Mouse (Mus musculus): ENCODE data around the gene 4933415F23Rik. TPM values are rescaled to one million over a fixed set of nuclear protein-coding genes. Genes with fewer than 3 reads are reported as not detected.

4933415F23Rik gene
- total and polyA plus RNA-seq, 3 experiments = 0.06 TPM; not detected in 2

- Histone ChIP-seq H3K4me1 (ENCODE audit: control insufficient read depth, insufficient read depth, low read length) (no peaks in the 10 kb centered on the region), H3K9ac (ENCODE audit: low read depth, low read length) (no peak overlapping the region), H3K79me2 (replicated peaks; ENCODE audit: control insufficient read depth, insufficient read depth, low read length) (no peaks in the 10 kb centered on the region), H3K27me3 (ENCODE audit: control insufficient read depth, insufficient read depth, low read length) (no peaks in the 10 kb centered on the region), H3K36me3 (ENCODE audit: control insufficient read depth, insufficient read depth, low read length) (no peaks in the 10 kb centered on the region), H3K4me3 (no peak overlapping the region), H3K27ac (no peak overlapping the region)
- DNase-seq = no peak
- intact Hi-C loops (cut with DNase I) = no loop called here
- WGBS = 83% methylated on average over 4 of the region's 4 CpGs
- TF ChIP-seq CTCF (IDR thresholded peaks at IDR 0.05) (no peak), EP300 (IDR thresholded peaks at IDR 0.05; ENCODE audit: insufficient read depth, low read depth, low read length) (no peak), POLR2A (IDR thresholded peaks at IDR 0.05; ENCODE audit: insufficient read depth, low read depth, low read length) (no peak)
Observed at GRCm38 (mm10) chr1:23097996-23098395, 4.1 kb downstream of the 4933415F23Rik start.

- WGBS = 78% methylated on average over 5 of the region's 5 CpGs
- intact Hi-C loops (cut with DNase I) = no loop called here
- H3K4me3 ChIP-seq = no peak overlapping the region
- H3K9ac ChIP-seq (ENCODE audit: low read depth, low read length) = no peak overlapping the region
- no peak for TF ChIP-seq EP300 (IDR thresholded peaks at IDR 0.05; ENCODE audit: insufficient read depth, low read depth, low read length)
- no peak for TF ChIP-seq CTCF (IDR thresholded peaks at IDR 0.05)
- TF ChIP-seq POLR2A (IDR thresholded peaks at IDR 0.05; ENCODE audit: insufficient read depth, low read depth, low read length) = no peak
- no peaks in the 10 kb centered on the region for H3K4me1 ChIP-seq (ENCODE audit: control insufficient read depth, insufficient read depth, low read length)
- H3K27me3 ChIP-seq (ENCODE audit: control insufficient read depth, insufficient read depth, low read length) = no peaks in the 10 kb centered on the region
- no peak overlapping the region for H3K27ac ChIP-seq
- no peak for DNase-seq
- no peaks in the 10 kb centered on the region for H3K79me2 ChIP-seq (replicated peaks; ENCODE audit: control insufficient read depth, insufficient read depth, low read length)
- H3K36me3 ChIP-seq (ENCODE audit: control insufficient read depth, insufficient read depth, low read length) = no peaks in the 10 kb centered on the region
Observed at GRCm38 (mm10) chr1:23067715-23068114, 34.3 kb downstream of the 4933415F23Rik start.

- intact Hi-C loops (cut with DNase I) = no loop called here
- WGBS = 60% methylated on average over 4 of the region's 4 CpGs
- no peaks in the 10 kb centered on the region for H3K79me2 ChIP-seq (replicated peaks; ENCODE audit: control insufficient read depth, insufficient read depth, low read length)
Observed at GRCm38 (mm10) chr1:23064717-23065475, 37.2 kb downstream of the 4933415F23Rik start.

GRCm38 (mm10) chr1:23063946-23064345, 38.1 kb downstream of the 4933415F23Rik start:
- H3K4me1 ChIP-seq (ENCODE audit: control insufficient read depth, insufficient read depth, low read length) = peaks cover 1% of the 10 kb centered on the region
- H3K27ac ChIP-seq = no peak overlapping the region
- no peak for TF ChIP-seq POLR2A (IDR thresholded peaks at IDR 0.05; ENCODE audit: insufficient read depth, low read depth, low read length)
- no peak for TF ChIP-seq CTCF (IDR thresholded peaks at IDR 0.05)
- TF ChIP-seq EP300 (IDR thresholded peaks at IDR 0.05; ENCODE audit: insufficient read depth, low read depth, low read length) = no peak
- 79% methylated on average over 2 of the region's 2 CpGs for WGBS
- no peak overlapping the region for H3K9ac ChIP-seq (ENCODE audit: low read depth, low read length)
- intact Hi-C loops (cut with DNase I) = loop anchor here (2.0 kb wide), 2 partner anchors 77 to 459 kb away; no protein-coding TSS in a partner anchor
- H3K27me3 ChIP-seq (ENCODE audit: control insufficient read depth, insufficient read depth, low read length) = no peaks in the 10 kb centered on the region
- H3K36me3 ChIP-seq (ENCODE audit: control insufficient read depth, insufficient read depth, low read length) = no peaks in the 10 kb centered on the region
- no peak overlapping the region for H3K4me3 ChIP-seq
- H3K79me2 ChIP-seq (replicated peaks; ENCODE audit: control insufficient read depth, insufficient read depth, low read length) = no peaks in the 10 kb centered on the region
- no peak for DNase-seq

More at GRCm38 (mm10) chr1:23064717-23065475, 37.2 kb downstream of the 4933415F23Rik start:
- TF ChIP-seq POLR2A (IDR thresholded peaks at IDR 0.05; ENCODE audit: insufficient read depth, low read depth, low read length) = no peak
- no peak for TF ChIP-seq EP300 (IDR thresholded peaks at IDR 0.05; ENCODE audit: insufficient read depth, low read depth, low read length)
- TF ChIP-seq CTCF (IDR thresholded peaks at IDR 0.05) = no peak
- Histone ChIP-seq H3K4me1 (ENCODE audit: control insufficient read depth, insufficient read depth, low read length) (peaks cover 1% of the 10 kb centered on the region), H3K4me3 (no peak overlapping the region), H3K36me3 (ENCODE audit: control insufficient read depth, insufficient read depth, low read length) (no peaks in the 10 kb centered on the region), H3K27ac (no peak overlapping the region), H3K9ac (ENCODE audit: low read depth, low read length) (no peak overlapping the region), H3K27me3 (ENCODE audit: control insufficient read depth, insufficient read depth, low read length) (no peaks in the 10 kb centered on the region)
- no peak for DNase-seq

- TF ChIP-seq CTCF (IDR thresholded peaks at IDR 0.05) (peak; percentile 79), EP300 (IDR thresholded peaks at IDR 0.05; ENCODE audit: insufficient read depth, low read depth, low read length) (no peak), POLR2A (IDR thresholded peaks at IDR 0.05; ENCODE audit: insufficient read depth, low read depth, low read length) (no peak)
- Histone ChIP-seq H3K27me3 (ENCODE audit: control insufficient read depth, insufficient read depth, low read length) (no peaks in the 10 kb centered on the region), H3K9ac (ENCODE audit: low read depth, low read length) (no peak overlapping the region), H3K4me1 (ENCODE audit: control insufficient read depth, insufficient read depth, low read length) (peaks cover 1% of the 10 kb centered on the region), H3K79me2 (replicated peaks; ENCODE audit: control insufficient read depth, insufficient read depth, low read length) (no peaks in the 10 kb centered on the region), H3K27ac (no peak overlapping the region), H3K4me3 (no peak overlapping the region), H3K36me3 (ENCODE audit: control insufficient read depth, insufficient read depth, low read length) (no peaks in the 10 kb centered on the region)
- peak in 1 of 2 experiments; percentile 23 for DNase-seq
- intact Hi-C loops (cut with DNase I) = loop anchor here (2.0 kb wide), 2 partner anchors 79 to 457 kb away; no protein-coding TSS in a partner anchor
- 22% methylated on average over 14 of the region's 14 CpGs for WGBS
Observed at GRCm38 (mm10) chr1:23061614-23062373, 40.3 kb downstream of the 4933415F23Rik start.

Measured in heart, adult 2 months (tissue).